Mouse (Mus musculus): ENCODE results near the gene Plxna3.
"Not testable (repeated sequence)": the region's sequence is repeated elsewhere in the genome, so short reads cannot be mapped to it uniquely, and the experiment has no call there.

The Plxna3 gene

DNA sequence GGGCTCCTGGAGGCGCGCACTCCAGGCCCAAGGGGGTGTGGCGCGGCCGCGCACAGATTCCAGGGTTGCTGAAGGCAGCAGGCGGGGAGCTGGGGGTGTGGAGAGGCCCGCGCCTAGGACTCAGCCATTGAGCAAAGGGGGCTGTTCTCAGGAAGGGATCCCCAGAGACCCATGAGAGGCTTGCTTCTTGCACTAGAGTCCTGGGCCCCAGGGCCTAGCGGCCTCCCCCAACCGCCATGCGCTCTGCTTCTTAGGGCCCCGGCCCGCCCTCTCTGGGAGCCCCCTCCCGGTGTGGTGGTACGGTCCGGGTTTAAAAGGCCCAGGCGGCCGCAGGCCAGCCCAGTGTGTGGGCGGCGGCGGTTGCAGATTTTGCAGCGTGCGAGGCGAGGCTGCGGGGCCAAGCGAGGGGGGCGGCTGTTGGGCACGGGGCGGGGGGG is at the start of gene Plxna3:
TSS of gene Plxna3 (plus strand) at position 342 of the 437 bp plus-strand sequence.
- DNase-seq (ENCODE audit: extremely low spot score, low spot score): peak; percentile 76

DNA sequence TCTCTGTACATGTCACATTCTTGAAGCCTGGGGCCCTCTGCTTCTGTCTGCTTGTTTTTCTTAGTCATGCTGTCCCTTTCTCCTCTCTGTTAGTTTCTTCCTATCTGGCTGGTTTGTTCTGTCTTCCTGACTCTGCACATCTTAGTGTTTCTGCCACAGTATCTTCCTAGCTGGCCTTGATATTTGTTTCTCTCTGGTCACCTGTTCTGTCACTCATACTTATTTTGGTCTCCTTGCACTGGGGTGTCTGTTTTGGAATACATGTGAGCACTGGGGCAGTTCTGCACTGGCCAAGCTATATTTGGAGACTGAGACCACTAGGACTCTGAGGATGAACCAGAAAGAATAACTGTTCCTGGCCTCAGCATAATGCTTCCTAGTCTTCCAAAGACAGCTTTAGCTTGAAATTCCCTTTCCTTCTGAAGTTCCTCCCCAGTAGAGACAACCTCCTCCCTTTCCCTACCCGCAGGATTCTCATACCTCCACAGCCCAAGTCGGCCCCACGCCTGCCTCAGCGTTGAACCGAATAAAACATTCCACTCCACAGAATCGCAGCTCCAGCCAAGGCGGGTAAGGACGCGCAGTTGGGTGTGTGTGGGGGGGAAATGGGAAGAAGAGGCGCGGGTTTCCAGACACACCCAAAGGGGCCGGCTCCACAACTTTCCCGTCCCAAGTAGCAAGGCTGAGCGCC is 47.7 kb upstream of the Plxna3 start:
- DNase-seq (ENCODE audit: extremely low spot score, low spot score): no peak

DNA sequence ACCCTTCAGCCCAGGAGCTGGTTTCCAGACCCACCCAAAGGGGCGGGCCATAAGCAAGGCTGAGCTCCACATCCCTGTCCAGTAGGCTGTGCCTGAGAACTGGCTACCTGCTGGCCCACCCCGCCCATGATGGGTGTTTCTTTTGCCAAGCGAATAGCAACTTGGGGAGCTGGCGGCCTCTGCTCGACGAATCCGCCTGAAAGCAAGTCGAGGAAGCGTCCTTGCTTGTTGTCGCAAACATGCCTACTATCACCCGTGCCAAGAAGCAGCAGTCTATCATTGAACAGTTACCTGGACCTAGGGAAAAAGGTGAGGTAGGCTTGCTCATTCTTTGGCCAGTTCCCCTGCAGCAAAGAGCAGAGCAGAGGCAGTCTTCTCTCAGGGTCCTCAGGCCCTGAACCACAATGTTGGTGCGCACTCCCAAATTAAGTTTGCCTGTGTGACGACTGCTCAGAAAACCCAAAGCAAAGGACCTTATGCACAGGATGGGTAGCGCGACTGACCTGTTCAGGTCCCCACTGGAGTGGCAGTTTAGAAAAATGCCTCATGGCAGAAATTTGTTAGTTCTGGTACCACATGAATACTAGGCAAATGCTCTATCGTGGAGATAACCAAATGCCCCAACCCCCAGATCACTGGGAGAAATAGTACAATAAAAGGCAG is 47.0 kb upstream of the Plxna3 start, which contains the start of the genes Taz and Dnase1l1:
TSS of gene Taz (plus strand) at position 181 of the 663 bp plus-strand sequence.
TSS of gene Dnase1l1 (minus strand) at position 606 of the 663 bp plus-strand sequence.
- peak; percentile 42 for DNase-seq (ENCODE audit: extremely low spot score, low spot score)

DNA sequence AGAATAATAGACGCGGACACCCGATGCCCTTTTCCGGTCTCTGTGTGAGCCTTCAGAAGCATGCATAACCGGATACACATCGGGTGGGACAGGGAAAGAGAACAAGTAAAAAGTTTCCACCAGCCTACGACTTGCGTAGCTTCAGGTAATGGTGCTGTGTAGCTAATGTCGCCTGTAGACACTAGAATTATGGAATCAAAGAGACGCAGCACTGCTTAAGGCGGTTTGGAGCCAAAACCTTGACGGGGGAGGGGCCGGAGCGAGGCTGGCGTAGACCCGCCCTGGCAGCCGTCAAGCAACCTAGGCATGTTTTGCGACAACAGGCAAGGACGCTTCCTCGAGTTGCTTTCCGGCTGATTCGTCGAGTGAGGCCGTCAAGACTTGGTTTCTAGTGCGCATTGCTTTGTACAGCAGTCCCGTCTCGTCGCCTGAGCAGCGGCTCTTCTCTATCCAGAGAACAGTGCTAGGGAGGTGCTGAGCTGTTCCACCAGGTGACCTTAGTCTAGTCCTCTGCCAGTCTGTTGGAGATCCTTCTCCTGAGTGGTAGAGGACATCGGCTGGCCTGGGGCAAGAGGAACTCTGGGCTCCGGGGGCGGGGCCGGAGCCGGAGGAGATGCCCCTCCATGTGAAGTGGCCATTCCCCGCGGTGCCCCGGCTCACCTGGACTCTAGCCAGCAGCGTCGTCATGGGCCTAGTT is 46.3 kb upstream of the Plxna3 start:
- peak; percentile 75 for DNase-seq (ENCODE audit: extremely low spot score, low spot score)

DNA sequence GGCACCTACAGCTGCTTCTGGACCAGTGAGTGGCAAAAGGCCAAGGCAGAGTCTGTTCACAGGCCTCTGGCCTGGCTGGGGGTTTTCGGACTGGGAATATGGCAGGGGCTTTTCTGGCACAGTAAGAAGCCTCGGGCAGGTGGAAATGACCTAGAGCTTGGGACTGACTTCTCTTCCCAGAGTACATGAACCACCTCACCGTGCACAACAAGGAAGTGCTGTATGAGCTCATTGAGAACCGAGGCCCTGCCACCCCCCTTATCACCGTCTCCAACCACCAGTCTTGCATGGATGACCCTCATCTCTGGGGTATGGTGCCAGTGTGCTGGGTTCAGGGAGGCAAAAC is 45.8 kb upstream of the Plxna3 start:
- DNase-seq (ENCODE audit: extremely low spot score, low spot score): no peak

DNA sequence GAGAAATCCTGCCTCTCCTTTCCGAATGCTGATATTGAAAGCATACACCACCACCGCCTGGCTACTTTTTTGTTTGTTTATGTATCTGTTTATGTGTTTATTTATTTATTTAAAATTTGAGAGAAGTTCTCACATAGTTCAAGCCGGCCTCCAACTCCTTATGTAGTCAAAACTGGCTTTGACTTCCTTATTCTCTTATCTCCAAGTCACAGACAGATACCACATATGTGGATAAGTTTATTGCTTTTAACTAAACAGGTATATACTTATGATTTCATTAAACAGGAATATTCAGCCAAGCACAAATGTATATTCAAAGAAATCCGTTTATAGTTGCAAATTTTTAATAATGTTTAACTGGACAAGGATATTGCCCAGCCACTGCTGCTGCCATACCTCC is 35.4 kb upstream of the Plxna3 start:
- no peak for DNase-seq (ENCODE audit: extremely low spot score, low spot score)

DNA sequence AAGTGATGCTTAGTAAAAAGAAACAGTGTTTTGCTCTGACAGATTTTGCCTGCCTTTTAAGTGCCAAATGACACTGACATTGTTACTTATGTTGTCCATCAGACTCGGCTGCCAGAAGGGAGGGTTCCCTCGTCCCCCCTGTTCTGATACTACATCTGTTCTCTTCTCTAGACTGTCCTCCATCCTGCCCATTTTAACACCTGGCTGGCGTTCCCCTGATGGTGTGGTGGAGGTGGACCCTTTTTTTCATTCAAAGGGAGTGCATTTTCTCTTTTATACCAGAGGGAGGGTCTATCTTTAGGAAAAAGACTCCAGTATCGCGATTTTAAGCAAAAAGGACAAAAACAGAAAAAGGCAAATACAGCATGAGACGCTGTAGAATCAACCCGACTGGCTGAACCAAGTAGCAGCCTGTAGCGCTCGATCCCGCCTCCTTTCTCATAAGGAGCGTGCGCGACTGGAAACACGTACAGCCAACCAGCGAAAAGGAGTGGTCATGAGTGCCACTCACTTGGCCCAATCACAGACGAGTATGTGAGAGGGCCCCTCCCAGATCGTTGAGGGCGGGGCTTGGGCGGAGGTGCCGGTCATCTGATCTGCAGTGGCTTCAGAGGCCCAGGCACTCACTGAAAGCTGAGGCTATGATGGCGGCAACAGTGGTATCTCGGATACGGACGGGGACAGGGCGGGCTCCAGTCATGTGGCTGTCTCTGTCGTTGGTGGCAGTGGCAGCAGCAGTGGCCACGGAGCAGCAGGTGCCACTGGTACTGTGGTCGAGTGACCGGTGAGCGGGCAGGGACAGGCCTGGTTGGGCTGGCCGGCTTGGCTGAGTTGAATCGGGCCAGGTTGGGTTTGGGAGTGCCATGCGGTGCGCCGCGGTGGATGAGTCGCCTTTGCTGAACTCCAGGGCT is 32.1 kb upstream of the Plxna3 start, which contains the start of gene Atp6ap1:
TSS of gene Atp6ap1 (plus strand) at position 560 of the 911 bp plus-strand sequence.
- DNase-seq (ENCODE audit: extremely low spot score, low spot score): peak; percentile 82

DNA sequence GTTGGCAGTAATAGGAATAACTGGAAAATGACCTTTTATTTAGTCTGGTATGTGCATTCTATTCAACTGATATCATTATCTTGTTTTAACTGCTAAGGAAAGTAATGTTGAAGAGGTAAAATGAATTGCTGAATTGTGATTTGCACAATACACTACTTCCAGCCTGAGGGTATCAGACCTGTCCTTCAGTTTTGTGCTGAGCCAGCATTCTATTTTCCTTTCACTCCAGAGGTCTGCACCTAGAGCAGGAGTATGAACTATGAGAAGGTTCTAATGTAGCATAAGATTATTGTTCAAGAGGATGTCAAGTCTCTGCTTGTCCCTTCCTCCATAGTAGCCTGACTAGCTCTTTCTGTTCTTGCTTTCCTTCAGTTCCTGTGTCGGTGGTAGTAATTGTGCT is 30.5 kb upstream of the Plxna3 start:
- no peak for DNase-seq (ENCODE audit: extremely low spot score, low spot score)

DNA sequence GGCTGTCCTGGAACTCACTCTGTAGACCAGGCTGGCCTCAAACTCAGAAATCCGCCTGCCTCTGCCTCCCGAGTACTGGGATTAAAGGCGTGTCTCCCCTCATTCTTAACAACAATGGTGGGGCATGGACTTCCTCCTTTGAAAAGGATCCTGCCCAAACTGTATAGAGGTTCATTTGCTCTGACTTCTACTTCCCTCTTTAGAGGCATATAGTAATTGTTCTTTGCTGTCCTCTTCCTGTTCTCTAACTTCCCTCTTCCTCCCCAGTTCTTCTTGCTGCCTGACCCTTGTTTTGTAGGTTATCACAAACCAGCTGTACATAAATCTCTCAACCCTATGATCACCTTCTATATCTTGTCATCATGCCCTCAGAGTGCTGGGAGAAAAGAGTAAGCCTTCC is 29.1 kb upstream of the Plxna3 start:
- no peak for DNase-seq (ENCODE audit: extremely low spot score, low spot score)

DNA sequence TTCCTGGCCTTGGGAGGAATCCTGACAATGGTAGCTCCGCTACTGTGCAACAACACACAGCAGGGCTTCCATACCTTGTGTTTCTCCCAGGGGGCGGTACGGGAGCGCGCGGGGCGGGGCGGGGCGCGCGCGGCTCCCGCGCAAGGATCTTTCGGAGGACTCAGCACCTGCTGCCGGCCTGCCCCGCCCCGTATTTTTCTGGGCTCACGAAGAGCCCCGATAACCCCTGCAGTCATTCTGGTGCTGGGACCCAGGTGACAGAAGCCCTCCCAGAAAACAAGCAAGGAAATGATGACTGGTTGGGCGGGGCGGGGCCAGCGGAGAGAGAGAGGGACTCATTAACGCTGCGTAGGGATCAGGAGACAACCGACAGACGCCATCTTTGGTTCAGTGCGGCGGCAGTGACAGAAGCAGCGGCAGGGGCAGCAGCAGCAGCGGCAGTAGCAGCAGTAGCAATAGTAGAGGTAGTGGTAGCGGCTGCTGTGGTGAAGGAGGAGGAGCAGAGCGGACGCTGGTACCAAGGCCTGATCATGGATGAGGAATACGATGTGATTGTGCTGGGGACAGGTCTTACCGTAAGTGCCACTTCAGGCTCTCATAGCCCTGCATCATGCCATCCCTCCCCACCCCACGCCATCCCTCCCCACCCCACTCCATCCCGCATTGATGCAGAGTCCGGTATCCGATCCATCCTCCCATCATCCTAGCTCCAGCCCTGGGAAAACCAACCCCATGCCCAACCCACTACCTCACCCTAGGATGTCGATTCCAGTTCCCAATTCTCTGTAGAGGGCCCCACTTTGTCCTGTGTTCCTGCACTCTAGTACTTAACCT is 23.8 kb upstream of the Plxna3 start, which contains the start of gene Gdi1:
TSS of gene Gdi1 (plus strand) at position 132 of the 834 bp plus-strand sequence.
- peak; percentile 83 for DNase-seq (ENCODE audit: extremely low spot score, low spot score)

DNA sequence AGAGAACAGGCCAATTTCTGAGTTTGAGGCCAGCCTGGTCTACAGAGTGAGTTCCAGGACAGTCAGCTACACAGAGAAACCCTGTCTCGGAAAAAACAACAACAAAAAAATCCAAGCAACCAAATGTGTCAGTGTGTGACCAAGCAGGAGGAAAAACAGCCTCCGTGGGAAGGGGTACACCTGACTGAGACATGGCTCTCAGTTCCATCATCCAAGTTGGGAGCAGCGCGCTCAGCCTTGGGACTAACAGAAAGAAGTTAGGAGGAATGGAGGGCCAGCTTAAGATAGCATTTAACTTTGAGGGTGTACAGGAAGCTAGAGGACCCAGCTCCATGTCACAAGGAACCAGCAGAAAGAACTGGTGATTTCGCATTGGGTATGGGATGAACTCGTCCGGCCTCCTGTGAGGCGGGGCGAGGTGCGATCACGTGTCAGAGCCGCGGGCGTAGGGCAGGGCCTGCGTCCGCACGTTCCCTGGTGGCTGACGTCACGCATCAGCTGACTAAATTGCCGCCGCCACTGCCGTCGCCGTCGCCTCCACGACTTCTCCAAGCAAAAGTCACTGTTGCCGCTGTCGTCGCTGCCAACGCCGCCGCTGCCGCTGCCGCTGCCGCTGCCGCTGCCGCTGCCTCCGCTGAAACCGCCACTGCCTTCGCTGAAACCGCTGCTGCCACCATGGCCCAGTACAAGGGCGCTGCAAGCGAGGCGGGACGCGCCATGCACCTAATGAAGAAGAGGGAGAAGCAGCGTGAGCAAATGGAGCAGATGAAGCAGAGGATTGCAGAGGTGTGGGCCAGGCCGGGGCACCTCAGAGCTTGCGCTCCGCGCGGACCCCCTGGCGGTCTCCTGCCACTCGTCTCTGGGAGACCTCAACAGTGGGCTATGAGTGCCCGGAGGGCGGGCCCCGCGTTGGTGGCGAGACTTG is 16.1 kb upstream of the Plxna3 start, which contains the start of gene Fam50a:
TSS of gene Fam50a (plus strand) at position 494 of the 925 bp plus-strand sequence.
- peak; percentile 71 for DNase-seq (ENCODE audit: extremely low spot score, low spot score)

DNA sequence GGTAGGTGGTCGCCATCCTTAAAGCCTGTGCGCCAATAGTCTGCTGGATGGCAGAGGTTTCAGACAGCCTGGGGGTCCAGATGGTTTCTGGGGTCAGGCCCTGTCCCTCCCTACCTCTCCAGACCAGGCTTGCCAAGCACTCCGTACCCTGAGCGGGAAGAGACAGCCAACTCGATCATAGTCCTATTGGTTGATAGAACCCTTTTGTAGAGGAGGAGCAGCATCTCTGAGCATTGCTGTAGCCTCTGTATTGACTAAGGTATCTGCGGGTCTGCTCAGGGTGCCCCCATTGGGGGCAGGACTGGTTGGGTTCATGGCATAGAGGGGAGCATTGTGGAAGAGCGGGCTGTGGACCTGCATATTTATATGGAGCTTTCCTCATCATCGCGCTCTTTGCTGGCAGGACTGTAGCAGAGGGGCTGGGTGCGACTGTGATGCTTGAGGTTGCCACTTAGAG is 377 bp downstream of the Plxna3 start:
- no peak for DNase-seq (ENCODE audit: extremely low spot score, low spot score)

DNA sequence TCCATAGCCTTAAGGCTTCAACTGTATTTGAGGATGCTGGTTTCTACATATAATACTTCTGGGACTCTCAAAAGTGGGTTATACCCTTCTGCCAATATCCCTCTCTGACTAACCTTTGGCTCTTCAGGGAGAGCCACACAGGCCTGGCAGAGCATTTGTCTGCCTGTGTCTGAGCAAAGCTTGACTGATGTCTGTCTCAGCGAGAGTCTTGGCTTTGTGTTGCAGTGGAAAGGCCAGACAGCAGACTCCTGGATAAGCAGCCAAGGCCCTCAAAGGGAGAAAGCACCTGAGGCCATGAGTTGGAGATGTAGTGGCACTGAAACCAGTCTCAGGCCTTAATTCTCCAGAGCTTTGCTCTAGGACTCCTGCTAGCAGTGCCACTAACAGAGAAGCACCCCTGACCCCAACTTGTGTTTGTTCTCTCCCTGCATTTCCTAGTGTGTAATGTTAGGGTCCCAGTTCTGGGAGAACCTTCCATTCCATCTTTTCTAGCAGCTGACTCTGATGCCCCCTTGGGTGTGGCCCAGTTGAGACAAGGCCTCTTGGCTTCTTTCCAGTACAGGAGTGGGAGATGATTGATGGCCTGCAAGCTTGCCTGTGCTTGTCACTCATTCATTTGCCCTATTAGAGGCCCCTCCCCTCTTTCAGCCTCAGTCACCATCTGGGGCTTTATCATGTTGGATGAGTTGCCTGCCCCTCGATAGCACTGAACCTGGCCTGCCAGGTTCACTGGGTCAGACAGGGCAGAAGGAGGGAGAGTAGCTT is 1.5 kb downstream of the Plxna3 start:
- no peak for DNase-seq (ENCODE audit: extremely low spot score, low spot score)

DNA sequence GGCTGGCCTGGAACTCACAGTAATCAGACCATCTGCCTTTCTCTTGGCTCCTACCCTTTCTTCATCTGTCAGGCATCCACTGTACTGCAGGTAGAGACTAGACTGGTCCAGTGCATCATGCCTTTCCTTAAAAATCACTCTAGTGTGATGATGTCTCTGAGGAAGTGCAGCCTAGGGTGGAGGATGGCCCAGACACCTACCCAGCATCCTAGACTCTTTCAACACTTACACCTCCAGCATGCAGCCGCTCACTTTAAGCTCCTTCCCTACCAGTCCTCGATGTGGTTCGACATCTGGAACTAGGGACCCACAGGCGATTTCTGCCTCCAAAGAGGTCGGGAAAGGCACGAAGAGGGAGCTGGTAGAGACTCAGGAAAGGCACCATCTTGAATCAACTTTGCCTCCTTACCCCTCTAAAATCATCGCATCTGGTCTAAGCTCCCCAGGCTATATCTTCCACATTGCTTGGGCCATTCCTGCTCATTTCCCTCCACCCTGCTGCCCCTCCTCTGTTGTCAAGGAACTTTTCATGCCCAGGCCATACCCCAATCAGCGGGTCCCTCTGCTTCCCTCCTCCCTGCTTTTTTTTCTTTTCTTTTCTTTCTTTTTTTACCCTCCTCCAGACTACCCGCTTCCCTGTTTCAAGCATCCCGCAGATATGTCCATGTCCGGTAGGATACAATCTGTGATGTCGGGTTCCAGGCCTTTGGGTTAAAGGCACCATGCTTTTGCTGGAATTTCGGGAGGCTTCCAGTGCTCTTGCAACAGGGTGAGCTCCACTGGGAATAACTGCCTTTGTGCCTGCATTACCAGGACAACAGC is 24.0 kb downstream of the Plxna3 start:
- DNase-seq (ENCODE audit: extremely low spot score, low spot score): peak; percentile 16

DNA sequence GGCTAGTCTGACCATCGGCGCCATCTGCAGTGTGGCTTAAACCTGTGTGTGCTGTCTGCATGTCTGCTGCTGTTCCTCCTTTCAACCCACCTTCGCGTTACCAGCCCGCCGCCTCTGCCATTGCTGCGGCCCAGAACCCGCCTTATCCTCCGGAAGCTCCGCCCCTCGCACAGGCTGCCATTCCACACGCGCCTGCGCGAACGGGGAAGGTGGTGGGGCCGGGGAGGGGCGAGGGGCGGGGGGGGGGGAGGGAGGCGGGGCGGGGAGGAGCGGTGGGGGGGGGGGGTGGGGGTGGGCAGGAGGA is 24.6 kb downstream of the Plxna3 start, which contains the start of gene Lage3:
TSS of gene Lage3 (minus strand) at position 152 of the 304 bp plus-strand sequence.
- DNase-seq (ENCODE audit: extremely low spot score, low spot score): peak; percentile 58

DNA sequence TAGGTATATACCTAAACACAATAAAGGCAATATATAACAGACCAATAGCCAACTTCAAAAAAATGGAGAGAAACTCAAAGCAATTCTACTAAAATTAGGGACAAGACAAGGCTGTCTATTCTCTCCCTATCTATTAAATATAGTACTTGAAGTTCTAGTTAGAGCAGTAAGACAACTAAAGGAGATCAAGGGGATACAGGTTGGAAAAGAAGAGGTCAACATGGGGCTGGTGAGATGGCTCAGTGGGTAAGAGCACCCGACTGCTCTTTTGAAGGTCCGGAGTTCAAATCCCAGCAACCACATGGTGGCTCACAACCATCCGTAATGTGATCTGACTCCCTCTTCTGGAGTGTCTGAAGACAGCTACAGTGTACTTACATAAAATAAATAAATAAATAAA is 28.2 kb downstream of the Plxna3 start:
- not testable (repeated sequence) for DNase-seq (ENCODE audit: extremely low spot score, low spot score)

DNA sequence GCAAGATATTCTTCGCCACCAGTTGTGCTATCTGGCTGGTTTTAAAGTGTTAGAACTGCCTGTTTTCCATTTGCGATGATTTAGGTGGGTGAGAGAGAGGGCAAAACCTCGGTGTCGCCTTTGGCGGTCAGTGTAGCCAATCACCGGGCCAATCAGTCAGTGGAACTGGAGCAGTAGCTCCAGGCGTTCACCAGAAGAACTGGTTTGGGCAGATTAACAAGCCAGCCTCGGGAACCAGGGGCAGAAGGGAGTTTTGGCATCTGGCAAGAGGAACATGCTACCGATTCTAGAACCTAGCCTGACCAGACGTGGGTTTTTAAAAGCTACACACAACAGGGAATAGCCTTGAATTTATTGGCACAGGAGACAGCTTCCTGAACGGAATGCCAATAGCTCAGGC is 30.3 kb downstream of the Plxna3 start:
- no peak for DNase-seq (ENCODE audit: extremely low spot score, low spot score)
